Mouse (Mus musculus) midbrain, embryonic 14.5 days (tissue): Measurements from ENCODE around the gene Hist2h3c1. TPM values are rescaled to one million over a fixed set of nuclear protein-coding genes. Genes with fewer than 3 reads are reported as not detected.
"Not testable (repeated sequence)": the region's sequence is repeated elsewhere in the genome, so short reads cannot be mapped to it uniquely, and the experiment has no call there.

Experiments used
- ATAC-seq: fragments of 200-750 bp; cut with Nextera tagmentation; 2 replicates; pipeline ENCODE4 v1.8.0; 2017; ENCODE audit warnings: moderate number of reproducible peaks, moderate library complexity; ENCODE audit not compliant: low FRiP score, low TSS enrichment
- DNase-seq: peaks from one replicate; pipeline ENCODE4 v3.0.0-alpha.2; 2015
- H3K27ac ChIP-seq: fragments of 300-500 bp; sonication (generic); replicated peaks from 2 replicates; pipeline ENCODE4 v1.5.1; 2014; ENCODE audit warnings: mild to moderate bottlenecking, low read depth, low read length, moderate library complexity
- H3K27me3 ChIP-seq: fragments of 300-500 bp; sonication (generic); 2 replicates; pipeline ENCODE4 v1.6.1; 2014; ENCODE audit warnings: low read length, control low read depth, mixed read lengths; ENCODE audit not compliant: control insufficient read depth, insufficient read depth
- H3K36me3 ChIP-seq: fragments of 300-500 bp; sonication (generic); 2 replicates; pipeline ENCODE4 v1.6.1; 2014; ENCODE audit warnings: low read length, control low read depth; ENCODE audit not compliant: control insufficient read depth, insufficient read depth
- H3K4me1 ChIP-seq: fragments of 300-500 bp; sonication (generic); 2 replicates; pipeline ENCODE4 v1.6.1; 2014; ENCODE audit warnings: mild to moderate bottlenecking, antibody characterized with exemption, low read length, control low read depth; ENCODE audit not compliant: control insufficient read depth, insufficient read depth
- H3K4me2 ChIP-seq: fragments of 300-500 bp; sonication (generic); 2 replicates; pipeline ENCODE4 v1.6.1; 2014; ENCODE audit warnings: mild to moderate bottlenecking, low read length, moderate library complexity
- H3K4me3 ChIP-seq: fragments of 300-500 bp; sonication (generic); replicated peaks from 2 replicates; pipeline ENCODE4 v1.5.1; 2014; ENCODE audit warnings: low read depth, low read length
- H3K9ac ChIP-seq: fragments of 300-500 bp; sonication (generic); replicated peaks from 2 replicates; pipeline ENCODE4 v1.6.1; 2014; ENCODE audit warnings: mild to moderate bottlenecking, low read length, moderate library complexity
- H3K9me3 ChIP-seq: fragments of 300-500 bp; sonication (generic); 2 replicates; pipeline ENCODE4 v1.6.1; 2016; ENCODE audit warnings: low read length, control low read depth, mixed read lengths; ENCODE audit not compliant: control insufficient read depth
- WGBS: fragments of 180-500 bp; shearing (Covaris S2); extraction: QIAGEN DNeasy Blood & Tissue Kit; methylation state at CpG from one replicate; pipeline ENCODE4 v1.1.7; 2014; 5-methylcytosine and 5-hydroxymethylcytosine counted together
- polyA plus RNA-seq: library from polyadenylated mRNA; unstranded; fragments of >200 nt; fragmentation: Nextera tagmentation; extraction: Ambion mirVana; gene quantifications from 2 replicates; pipeline ENCODE4 v1.2.1, GENCODE M21; 2014

Hist2h3c1 gene
- polyA plus RNA-seq, 1 experiment from 2014 or later: not detected

- peak within 1 kb of the TSS; percentile 61 for H3K9ac ChIP-seq
- DNase-seq (peak; percentile 90), ATAC-seq (peak; percentile 93)
- no peaks in the 10 kb centered on the region for H3K27me3 ChIP-seq
- H3K4me3 ChIP-seq: peak within 1 kb of the TSS; percentile 53
- no peaks in the 10 kb centered on the region for H3K36me3 ChIP-seq
- under 1% methylated on average over 37 of the region's 37 CpGs for WGBS
- peak within 1 kb of the TSS; percentile 94 for H3K27ac ChIP-seq
- H3K4me1 ChIP-seq: peaks cover 19% of the 10 kb centered on the region
- H3K4me2 ChIP-seq: peak within 1 kb of the TSS; percentile 60
- no peaks in the 10 kb centered on the region for H3K9me3 ChIP-seq
Observed at GRCm38 (mm10) chr3:96219661-96220130, 26.8 kb upstream of the Hist2h3c1 start, which contains the start of the genes Bola1 and Hist2h2ab. TSS of gene Bola1 (minus strand) at chr3:96219709. TSS of gene Hist2h2ab (plus strand) at chr3:96219865.

GRCm38 (mm10) chr3:96220131-96220764 is 26.2 kb upstream of the Hist2h3c1 start:
- Histone ChIP-seq H3K9ac (peak overlapping the region; percentile 61), H3K4me3 (peak overlapping the region; percentile 53), H3K4me1 (peaks cover 20% of the 10 kb centered on the region), H3K27ac (peak overlapping the region; percentile 94), H3K4me2 (peak overlapping the region; percentile 60)
- H3K27me3 ChIP-seq, H3K36me3 ChIP-seq, H3K9me3 ChIP-seq: not testable (repeated sequence)
- 0% methylated on average over 26 of the region's 47 CpGs for WGBS
- DNase-seq (peak; percentile 45), ATAC-seq (peak; percentile 16; the same call in 1 of the 2 replicates)

- peak; percentile 82 for DNase-seq
- peak; percentile 75 for ATAC-seq
Observed at GRCm38 (mm10) chr3:96220765-96221639, 25.5 kb upstream of the Hist2h3c1 start, which contains the start of the genes Hist2h2ac and Hist2h2be. TSS of gene Hist2h2ac (minus strand) at chr3:96220880. TSS of gene Hist2h2be (plus strand) at chr3:96221119.

DNA sequence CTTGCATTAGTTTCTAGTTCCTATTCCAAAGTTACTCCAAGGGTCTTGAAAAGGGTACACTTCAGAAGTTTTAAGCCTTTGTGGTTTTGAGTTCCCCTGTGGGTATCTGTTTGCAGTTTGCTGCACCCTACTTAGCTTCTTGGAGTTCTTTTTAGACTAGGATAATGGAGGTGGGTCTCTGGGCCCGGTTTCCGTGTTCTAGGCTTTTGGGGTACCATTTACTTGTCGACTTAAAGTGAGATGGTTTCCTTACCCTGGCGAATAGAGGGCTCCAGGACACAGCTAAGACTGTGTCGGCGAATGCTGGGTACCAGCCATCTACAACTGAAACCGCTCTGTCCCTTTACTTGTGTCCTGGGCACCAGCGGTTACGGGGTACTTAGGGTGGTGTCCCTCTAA is 24.8 kb upstream of the Hist2h3c1 start:
- Histone ChIP-seq H3K4me3 (peak overlapping the region; percentile 53), H3K36me3 (no peaks in the 10 kb centered on the region), H3K9ac (peak overlapping the region; percentile 61), H3K4me1 (peaks cover 22% of the 10 kb centered on the region), H3K4me2 (peak overlapping the region; percentile 60), H3K27ac (peak overlapping the region; percentile 94), H3K9me3 (no peaks in the 10 kb centered on the region), H3K27me3 (no peaks in the 10 kb centered on the region)
- DNase-seq: no peak
- 13% methylated on average over 9 of the region's 9 CpGs for WGBS
- ATAC-seq: no peak

More at GRCm38 (mm10) chr3:96220765-96221639, 25.5 kb upstream of the Hist2h3c1 start, which contains the start of the genes Hist2h2ac and Hist2h2be:
- Histone ChIP-seq H3K9me3 (no peaks in the 10 kb centered on the region), H3K27me3 (no peaks in the 10 kb centered on the region), H3K4me3 (peak within 1 kb of the TSS; percentile 53), H3K4me1 (peaks cover 22% of the 10 kb centered on the region), H3K9ac (peak within 1 kb of the TSS; percentile 61), H3K27ac (peak within 1 kb of the TSS; percentile 94), H3K4me2 (peak within 1 kb of the TSS; percentile 60), H3K36me3 (no peaks in the 10 kb centered on the region)
- under 1% methylated on average over 43 of the region's 43 CpGs for WGBS

DNA sequence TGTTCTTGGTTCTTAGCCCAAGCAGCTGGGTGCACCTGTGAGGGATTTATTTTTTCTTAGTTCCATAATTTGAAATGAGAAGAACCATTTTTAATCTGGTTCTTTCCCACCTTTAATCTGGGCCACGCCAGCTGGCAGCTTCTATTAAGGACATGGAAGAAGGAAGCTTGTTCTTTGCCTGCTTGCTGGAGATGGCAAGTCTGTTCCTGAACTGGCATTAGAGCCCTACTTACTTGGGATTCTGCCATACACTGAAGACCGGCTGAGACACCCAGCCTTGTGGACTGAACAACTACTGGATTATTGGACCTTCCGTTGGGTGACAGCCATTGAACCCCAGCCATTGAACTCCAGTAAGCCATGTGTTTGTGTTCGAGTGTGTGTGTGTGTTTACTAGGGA is 23.7 kb upstream of the Hist2h3c1 start:
- no peaks in the 10 kb centered on the region for H3K27me3 ChIP-seq
- no peak for DNase-seq
- H3K4me2 ChIP-seq: 0 out of 2 replicates have a peak overlapping the region, but pooled peaks have one; percentile 60
- no peak overlapping the region for H3K9ac ChIP-seq
- no peaks in the 10 kb centered on the region for H3K9me3 ChIP-seq
- no peak for ATAC-seq
- no peak overlapping the region for H3K27ac ChIP-seq
- 82% methylated on average over 4 of the region's 4 CpGs for WGBS
- H3K4me3 ChIP-seq: no peak overlapping the region
- H3K4me1 ChIP-seq: peaks cover 22% of the 10 kb centered on the region
- H3K36me3 ChIP-seq: no peaks in the 10 kb centered on the region

DNA sequence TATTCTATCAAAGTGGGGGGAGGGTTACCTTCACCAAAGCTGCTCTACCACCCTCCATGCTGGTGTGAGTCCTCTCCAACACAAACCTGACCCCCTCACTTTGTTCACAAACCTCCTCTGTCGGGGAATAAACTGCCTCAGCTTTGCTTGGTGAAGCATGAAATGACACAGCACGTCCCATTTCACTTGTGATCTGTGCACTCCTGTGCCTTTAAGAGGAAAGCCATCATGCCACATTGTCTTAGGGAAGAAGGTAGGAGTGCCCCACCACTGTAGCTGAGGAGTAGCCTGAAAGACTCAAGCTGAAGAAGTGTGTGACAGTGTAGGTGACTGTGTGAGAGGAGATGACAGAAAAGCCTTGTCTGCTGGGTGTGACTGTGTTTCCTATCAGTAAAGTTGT is 21.1 kb upstream of the Hist2h3c1 start:
- no peak for DNase-seq
- no peak for ATAC-seq
- no peak overlapping the region for H3K27ac ChIP-seq
- no peak overlapping the region for H3K9ac ChIP-seq
- no peak overlapping the region for H3K4me3 ChIP-seq
- no peaks in the 10 kb centered on the region for H3K27me3 ChIP-seq
- peaks cover 22% of the 10 kb centered on the region for H3K4me1 ChIP-seq
- H3K36me3 ChIP-seq: no peaks in the 10 kb centered on the region
- WGBS: 3% methylated on average over 2 of the region's 2 CpGs
- H3K9me3 ChIP-seq: no peaks in the 10 kb centered on the region
- H3K4me2 ChIP-seq: no peak overlapping the region

DNA sequence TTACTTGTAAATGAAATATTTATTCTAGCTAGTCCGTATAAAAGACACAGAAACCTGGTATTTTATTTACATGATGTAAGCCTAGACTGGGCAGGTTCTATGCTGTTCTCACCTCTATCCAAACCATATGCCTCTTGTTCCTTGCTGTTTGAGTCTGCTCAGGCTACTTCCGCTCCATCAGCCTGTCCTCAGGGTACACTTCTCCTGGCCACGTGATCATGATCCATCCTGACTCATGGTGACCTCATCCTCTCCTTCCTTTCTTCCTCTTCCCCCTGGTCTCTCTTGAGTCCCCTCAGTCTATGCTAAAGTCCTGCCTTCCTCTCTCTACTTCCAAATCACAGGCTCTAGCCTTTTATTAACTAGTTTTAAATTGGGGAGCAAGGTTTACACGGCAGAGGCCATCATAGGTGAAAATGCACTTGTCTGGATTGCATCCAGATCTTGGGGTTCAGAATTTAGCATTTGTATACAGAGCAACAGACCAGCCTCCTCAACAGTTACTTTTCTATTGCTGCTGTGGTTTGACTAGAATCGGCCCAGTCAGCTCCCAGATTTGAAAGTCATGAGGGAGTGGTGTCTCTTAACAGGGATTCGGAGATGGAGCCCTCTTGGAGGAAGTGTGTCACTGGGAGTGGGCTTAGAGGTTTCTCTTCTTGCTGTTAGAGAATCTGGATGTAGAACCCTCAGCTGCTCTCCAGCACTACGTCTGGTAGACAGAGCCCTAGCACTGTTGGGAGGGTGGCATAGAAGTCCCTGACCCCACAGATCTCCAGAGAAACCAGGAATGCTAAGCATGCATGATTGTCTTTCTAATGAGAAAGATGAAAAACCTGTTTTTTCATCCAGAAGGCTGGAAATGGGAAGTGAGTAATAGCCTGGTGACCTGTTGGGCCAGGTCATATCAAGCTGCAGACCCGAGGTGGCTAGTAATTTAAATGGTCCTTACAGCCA is 19.5 kb upstream of the Hist2h3c1 start:
- 83% methylated on average over 8 of the region's 8 CpGs for WGBS
- no peak overlapping the region for H3K4me2 ChIP-seq
- H3K9me3 ChIP-seq: no peaks in the 10 kb centered on the region
- H3K36me3 ChIP-seq: no peaks in the 10 kb centered on the region
- H3K4me1 ChIP-seq: peaks cover 11% of the 10 kb centered on the region
- no peak for ATAC-seq
- no peak overlapping the region for H3K4me3 ChIP-seq
- 0 out of 2 replicates have a peak overlapping the region, but pooled peaks have one; percentile 2 for H3K9ac ChIP-seq
- H3K27me3 ChIP-seq: no peaks in the 10 kb centered on the region
- no peak for DNase-seq
- H3K27ac ChIP-seq: no peak overlapping the region

DNA sequence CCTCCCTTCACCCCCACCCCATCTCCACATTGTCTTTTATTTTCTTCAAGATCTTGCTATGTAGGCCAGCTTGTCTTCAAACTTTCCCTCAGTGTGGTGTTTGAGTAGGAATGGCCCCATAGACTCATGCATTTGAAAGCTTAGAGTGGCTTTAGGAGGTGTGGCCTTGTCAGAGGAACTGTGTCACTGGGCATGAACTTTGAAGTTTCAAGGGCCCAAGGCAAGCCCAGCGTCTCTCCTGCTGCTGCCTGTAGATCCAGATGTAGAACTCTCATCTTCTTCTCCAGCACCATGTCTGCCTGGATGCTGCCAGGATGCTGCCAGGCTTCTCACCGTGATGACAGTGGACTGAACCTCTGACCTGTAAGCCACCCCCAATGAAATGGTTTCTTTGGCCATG is 17.7 kb upstream of the Hist2h3c1 start:
- no peaks in the 10 kb centered on the region for H3K27me3 ChIP-seq
- 0 out of 2 replicates have a peak, but pooled peaks cover 7% of the 10 kb centered on the region for H3K4me1 ChIP-seq
- no peak overlapping the region for H3K9ac ChIP-seq
- no peak overlapping the region for H3K4me2 ChIP-seq
- H3K27ac ChIP-seq: no peak overlapping the region
- H3K9me3 ChIP-seq: no peaks in the 10 kb centered on the region
- DNase-seq (no peak), ATAC-seq (no peak)
- no peaks in the 10 kb centered on the region for H3K36me3 ChIP-seq
- WGBS: 71% methylated on average over 2 of the region's 2 CpGs
- no peak overlapping the region for H3K4me3 ChIP-seq
